Mouse (Mus musculus) lung, adult 2 months (tissue): Measurements from ENCODE around the gene Nsf. TPM values are rescaled to one million over a fixed set of nuclear protein-coding genes. Genes with fewer than 3 reads are reported as not detected.
"Not testable (repeated sequence)": the region's sequence is repeated elsewhere in the genome, so short reads cannot be mapped to it uniquely, and the experiment has no call there.

ENCODE experiments used
- DNase-seq: peaks from one replicate; pipeline ENCODE4 v3.0.0; 2022
- H3K4me1 ChIP-seq: fragments of 200-500 bp; 2 replicates; pipeline ENCODE4 v1.6.1; 2011; ENCODE audit warnings: low read length; ENCODE audit not compliant: control insufficient read depth, insufficient read depth
- H3K4me3 ChIP-seq: fragments of 200-500 bp; replicated peaks from 2 replicates; pipeline ENCODE3; 2011; ENCODE audit warnings: low read depth, mild to moderate bottlenecking, control low read depth, low read length; ENCODE audit errors: extremely low read depth
- CTCF ChIP-seq: fragments of 200-500 bp; IDR thresholded peaks from 2 replicates; pipeline ENCODE4 v1.5.1; 2011; ENCODE audit warnings: mild to moderate bottlenecking, low read length, control low read depth; ENCODE audit not compliant: insufficient read depth
- POLR2A ChIP-seq: fragments of 200-500 bp; IDR thresholded peaks from 2 replicates; pipeline ENCODE4 v1.6.1; 2011; ENCODE audit warnings: low read depth, mild to moderate bottlenecking, control low read depth, low read length, borderline replicate concordance; ENCODE audit errors: extremely low read depth
- WGBS: fragments of 180-500 bp; shearing (Covaris S2); methylation state at CpG from one replicate; pipeline ENCODE4 v1.1.7; 2018; 5-methylcytosine and 5-hydroxymethylcytosine counted together
- polyA plus RNA-seq: library from polyadenylated mRNA; depleted of rRNA; stranded (reverse); fragments of >200 nt; gene quantifications from 2 replicates; pipeline ENCODE4 v1.2.3, GENCODE M21; 2012

Gene Nsf
- polyA plus RNA-seq, 1 experiment, result 35.2 TPM

- no peak for DNase-seq
- 89% methylated on average over 11 of the region's 11 CpGs for WGBS
- Histone ChIP-seq H3K4me1 (no peaks in the 10 kb centered on the region), H3K4me3 (no peak overlapping the region)
- TF ChIP-seq CTCF, result no peak
- TF ChIP-seq POLR2A, result no peak
Measured at GRCm38 (mm10) chr11:103896966-103897750, 56.7 kb downstream of the Nsf start.

- Histone ChIP-seq H3K4me1 (no peaks in the 10 kb centered on the region), H3K4me3 (no peak overlapping the region)
- no peak for DNase-seq
- no peak for TF ChIP-seq CTCF
- no peak for TF ChIP-seq POLR2A
- 87% methylated on average over 4 of the region's 4 CpGs for WGBS
Measured at GRCm38 (mm10) chr11:103896056-103896455, 57.8 kb downstream of the Nsf start.

GRCm38 (mm10) chr11:103892831-103893230 is 61.0 kb downstream of the Nsf start:
- no peak for TF ChIP-seq POLR2A
- no peak for TF ChIP-seq CTCF
- 79% methylated on average over 10 of the region's 10 CpGs for WGBS
- no peaks in the 10 kb centered on the region for H3K4me1 ChIP-seq
- H3K4me3 ChIP-seq, result no peak overlapping the region
- DNase-seq, result no peak

GRCm38 (mm10) chr11:103891781-103892180 is 62.1 kb downstream of the Nsf start:
- DNase-seq, result no peak
- no peak overlapping the region for H3K4me3 ChIP-seq
- 85% methylated on average over 10 of the region's 10 CpGs for WGBS
- H3K4me1 ChIP-seq, result no peaks in the 10 kb centered on the region
- TF ChIP-seq CTCF (no peak), POLR2A (no peak)

GRCm38 (mm10) chr11:103890337-103891186 is 63.3 kb downstream of the Nsf start:
- no peaks in the 10 kb centered on the region for H3K4me1 ChIP-seq
- 87% methylated on average over 23 of the region's 23 CpGs for WGBS
- DNase-seq, result no peak
- TF ChIP-seq POLR2A, result no peak
- no peak for TF ChIP-seq CTCF
- no peak overlapping the region for H3K4me3 ChIP-seq

GRCm38 (mm10) chr11:103887724-103888410 is 66.0 kb downstream of the Nsf start:
- 96% methylated on average over 11 of the region's 11 CpGs for WGBS
- no peak for TF ChIP-seq POLR2A
- no peak for TF ChIP-seq CTCF

GRCm38 (mm10) chr11:103884749-103885383 is 69.0 kb downstream of the Nsf start:
- DNase-seq, result no peak
- H3K4me1 ChIP-seq, result no peaks in the 10 kb centered on the region
- 62% methylated on average over 13 of the region's 13 CpGs for WGBS
- no peak overlapping the region for H3K4me3 ChIP-seq
- TF ChIP-seq CTCF (no peak), POLR2A (no peak)

More at GRCm38 (mm10) chr11:103887724-103888410, 66.0 kb downstream of the Nsf start:
- Histone ChIP-seq H3K4me3 (no peak overlapping the region), H3K4me1 (no peaks in the 10 kb centered on the region)
- DNase-seq, result no peak

GRCm38 (mm10) chr11:103883793-103884192 is 70.1 kb downstream of the Nsf start:
- H3K4me1 ChIP-seq, result no peaks in the 10 kb centered on the region
- no peak overlapping the region for H3K4me3 ChIP-seq
- WGBS, result 90% methylated on average over 10 of the region's 10 CpGs
- TF ChIP-seq POLR2A, result no peak
- no peak for TF ChIP-seq CTCF
- DNase-seq, result no peak

GRCm38 (mm10) chr11:103879476-103879875 is 74.4 kb downstream of the Nsf start:
- 95% methylated on average over 7 of the region's 8 CpGs for WGBS
- not testable (repeated sequence) for H3K4me1 ChIP-seq, DNase-seq, H3K4me3 ChIP-seq
